In the genomic region with DNA sequence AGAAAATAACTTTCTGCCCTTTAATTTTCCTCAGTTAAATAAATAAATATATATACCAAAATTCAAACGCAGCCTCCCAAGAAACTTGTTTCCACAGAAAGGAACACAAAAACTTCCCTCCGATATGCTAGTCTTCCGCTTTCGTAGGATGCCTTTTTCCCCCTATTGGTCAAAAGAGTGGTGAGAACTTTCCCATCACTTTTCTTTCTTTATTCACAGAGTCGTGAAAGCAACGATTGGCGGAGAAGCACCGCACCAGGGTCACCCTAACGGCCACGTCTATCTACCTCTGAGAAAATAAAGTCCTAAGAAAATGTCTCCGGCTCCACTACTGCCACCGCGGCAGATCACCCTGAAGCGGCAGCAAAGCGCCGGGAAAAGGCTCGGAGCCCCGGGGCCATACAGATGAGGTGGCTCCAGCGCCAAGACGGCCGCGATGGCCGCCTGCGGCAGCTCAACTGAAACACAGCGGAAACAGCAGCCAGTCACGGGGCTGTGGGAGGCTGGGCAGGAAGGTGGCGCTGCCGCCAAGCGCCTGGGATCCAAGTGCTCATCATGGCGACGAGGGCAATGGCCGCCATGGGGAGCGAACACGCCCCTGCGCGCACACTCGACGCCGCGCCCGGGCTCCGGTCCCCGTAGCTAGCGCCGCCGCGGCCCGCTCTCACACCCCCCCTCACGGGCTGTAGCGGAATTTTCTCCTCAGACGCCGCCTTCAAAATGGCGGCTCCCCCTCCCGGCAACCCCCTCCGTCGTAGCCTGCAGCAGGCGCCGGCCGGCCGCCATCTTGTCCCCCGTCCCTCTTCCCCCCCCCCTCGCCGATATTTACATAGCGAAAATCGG, we compare ENCODE assay signal across 8 mouse cellular contexts. TPM values are rescaled to one million over a fixed set of nuclear protein-coding genes. Genes with fewer than 3 reads are reported as not detected.
DNase-seq lines count a peak whose midpoint lies in the region; ATAC-seq lines count a peak whose summit lies in the region.

No protein-coding gene starts in this region.

- peak; percentile 90 for ATAC-seq in hindbrain, embryonic 13.5 days (ENCODE audit: low FRiP score)

- H3K9me3 ChIP-seq in hindbrain, embryonic 13.5 days = no peaks in the 10 kb centered on the region

- 13% methylated on average over 32 of the region's 65 CpGs for WGBS in hindbrain, embryonic 13.5 days

- H3K27me3 ChIP-seq in hindbrain, embryonic 13.5 days = peaks cover 64% of the 10 kb centered on the region

- peak overlapping the region; percentile 99 for H3K27ac ChIP-seq in hindbrain, embryonic 13.5 days

- H3K4me1 ChIP-seq in hindbrain, embryonic 13.5 days (replicated peaks) = peaks cover 6% of the 10 kb centered on the region

- H3K4me2 ChIP-seq in hindbrain, embryonic 13.5 days = peak overlapping the region; percentile 67

- H3K4me3 ChIP-seq in hindbrain, embryonic 13.5 days = peak overlapping the region; percentile 58

- H3K36me3 ChIP-seq in hindbrain, embryonic 13.5 days = no peaks in the 10 kb centered on the region

- DNase-seq in R1 (ENCODE audit: low read depth, low spot score) = peak; percentile 81
- peak; percentile 81 to 87 for DNase-seq in cerebellum, postnatal 14 days
- DNase-seq in frontal cortex, postnatal 14 days (ENCODE audit: low spot score in 2 of 2) = peak; percentile 71 to 80
- DNase-seq in layer of hippocampus, postnatal 36 days = peak; percentile 82 to 84
- peak; percentile 88 for DNase-seq in lung, postnatal 25 days (ENCODE audit: low spot score)
- DNase-seq in retina, adult 2 months (ENCODE audit: low read depth, low spot score) = peak; percentile 74
- peak; percentile 80 to 88 for DNase-seq in thymus, postnatal 36 days

- peak overlapping the region; percentile 88 for H3K9ac ChIP-seq in hindbrain, embryonic 13.5 days

RNA-seq across cellular contexts. Expression of a gene that starts 1.4 kb away (rescaled TPM):
- 23.6 and 26.0 TPM in 2 replicates for polyA plus RNA-seq in hindbrain, embryonic 13.5 days (2015; fragmentation: Nextera tagmentation; extraction: Ambion mirVana)
- 10 to 100 TPM; 32.0 to 35.0 TPM for total RNA-seq in layer of hippocampus, postnatal 36 days (2021)

Comparison
In these comparisons a context has a peak if more than half of its experiments do, and no peak if none do; other contexts are left out.
1. Peak in every context shown above with its lines: DNase-seq, ATAC-seq, H3K4me3 ChIP-seq and H3K27ac ChIP-seq.